Mouse (Mus musculus): ENCODE data around the gene Pde9a.
"Not testable (repeated sequence)": the region's sequence is repeated elsewhere in the genome, so short reads cannot be mapped to it uniquely, and the experiment has no call there.

The Pde9a gene

GRCm38 (mm10) chr17:31385671-31386665 is at the start of gene Pde9a:
Gene Pde9a (plus strand): TSS chr17:31386210.
- DNase-seq = peak; percentile 64 to 77

GRCm38 (mm10) chr17:31339769-31340168 is 46.2 kb upstream of the Pde9a start:
- no peak for DNase-seq

- no peak for DNase-seq
Measured at GRCm38 (mm10) chr17:31342191-31342590, 43.8 kb upstream of the Pde9a start.

DNA sequence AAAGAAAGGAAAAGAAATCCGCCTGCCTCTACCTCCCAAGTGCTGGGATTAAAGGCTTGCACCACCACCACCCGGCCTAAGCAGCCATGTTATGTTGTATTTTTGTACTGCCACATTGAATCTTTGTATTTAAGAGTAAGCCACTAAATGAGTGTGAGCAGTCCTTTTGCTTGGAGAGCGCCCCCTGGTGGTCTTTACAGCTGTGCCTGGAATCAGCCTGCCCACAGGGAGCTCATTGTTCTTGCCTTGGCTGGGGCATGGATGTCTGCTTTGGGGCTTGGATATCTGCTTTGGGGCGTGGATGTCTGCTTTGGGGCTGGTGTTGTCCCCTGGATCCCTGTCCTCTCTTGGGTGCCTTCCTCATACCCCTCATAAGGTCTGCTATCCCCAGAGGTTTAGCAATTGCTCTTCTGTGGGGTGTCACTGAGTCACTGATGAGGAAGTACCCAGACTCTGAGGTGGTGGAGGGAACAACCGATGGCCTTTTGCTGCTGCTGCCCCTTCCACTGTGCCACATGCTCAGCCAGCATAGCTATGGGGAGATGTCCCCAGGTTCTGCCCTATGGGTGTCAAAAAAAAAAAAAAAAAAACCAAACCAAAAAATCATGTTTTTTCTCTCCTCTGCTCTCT is 41.7 kb upstream of the Pde9a start:
- DNase-seq = peak in 1 of 2 experiments; percentile 79

DNA sequence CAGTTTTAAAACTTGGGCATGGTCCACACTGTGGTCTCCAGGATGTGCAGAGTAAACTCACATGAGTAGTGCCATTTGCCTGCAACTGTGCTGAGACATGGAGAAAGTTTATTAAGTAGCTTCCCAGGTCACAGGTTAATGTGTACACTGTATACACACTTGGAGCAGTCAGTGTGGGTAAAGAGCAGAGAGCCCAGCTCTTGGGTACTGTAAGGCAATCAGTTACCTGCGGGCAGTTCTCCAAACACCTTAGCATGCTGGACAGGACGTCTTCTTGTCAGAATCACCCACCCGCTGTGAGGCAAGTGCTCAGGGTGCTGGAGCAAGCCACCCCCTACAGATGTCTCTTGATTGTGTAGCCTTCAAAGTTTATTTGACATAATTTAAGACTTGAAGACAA is 41.2 kb upstream of the Pde9a start:
- peak in 1 of 2 experiments; percentile 28 for DNase-seq

- no peak for DNase-seq
Measured at GRCm38 (mm10) chr17:31348129-31348528, 37.9 kb upstream of the Pde9a start.

GRCm38 (mm10) chr17:31349388-31349787 is 36.6 kb upstream of the Pde9a start:
- no peak for DNase-seq

- DNase-seq = no peak
Measured at GRCm38 (mm10) chr17:31351984-31352383, 34.0 kb upstream of the Pde9a start.

- no peak for DNase-seq
Measured at GRCm38 (mm10) chr17:31353255-31353654, 32.8 kb upstream of the Pde9a start.

GRCm38 (mm10) chr17:31354684-31355083 is 31.3 kb upstream of the Pde9a start:
- DNase-seq = not testable (repeated sequence)

GRCm38 (mm10) chr17:31355792-31356502 is 30.1 kb upstream of the Pde9a start:
- no peak for DNase-seq

- no peak for DNase-seq
Measured at GRCm38 (mm10) chr17:31360582-31360981, 25.4 kb upstream of the Pde9a start.

DNA sequence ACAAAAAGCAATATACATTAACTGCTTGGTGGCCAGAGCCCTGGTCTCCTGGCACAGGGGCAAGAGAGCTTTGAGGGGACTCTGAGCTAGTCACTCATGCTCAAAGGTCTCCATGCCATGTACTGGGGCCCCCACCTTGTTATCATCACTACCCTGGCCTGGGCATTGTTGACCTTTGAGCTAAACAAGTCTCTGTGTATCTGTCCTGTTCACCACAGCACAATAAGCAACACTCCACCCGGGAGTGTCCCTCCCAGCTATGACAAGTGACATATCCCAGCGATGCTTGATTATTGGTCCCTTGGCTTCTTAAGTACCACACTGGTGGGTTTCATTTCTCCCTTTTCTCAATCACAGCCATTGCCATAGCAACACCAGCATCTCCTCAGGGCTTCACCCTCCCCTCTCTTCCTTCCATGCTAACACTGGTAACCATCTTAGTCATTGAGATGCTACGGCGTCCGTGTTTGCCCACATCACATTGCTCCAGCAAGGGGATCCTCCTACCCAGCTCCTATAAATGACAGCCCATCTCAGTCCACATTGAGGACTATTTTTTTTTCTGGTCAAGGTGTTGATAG is 20.3 kb upstream of the Pde9a start:
- DNase-seq = no peak

DNA sequence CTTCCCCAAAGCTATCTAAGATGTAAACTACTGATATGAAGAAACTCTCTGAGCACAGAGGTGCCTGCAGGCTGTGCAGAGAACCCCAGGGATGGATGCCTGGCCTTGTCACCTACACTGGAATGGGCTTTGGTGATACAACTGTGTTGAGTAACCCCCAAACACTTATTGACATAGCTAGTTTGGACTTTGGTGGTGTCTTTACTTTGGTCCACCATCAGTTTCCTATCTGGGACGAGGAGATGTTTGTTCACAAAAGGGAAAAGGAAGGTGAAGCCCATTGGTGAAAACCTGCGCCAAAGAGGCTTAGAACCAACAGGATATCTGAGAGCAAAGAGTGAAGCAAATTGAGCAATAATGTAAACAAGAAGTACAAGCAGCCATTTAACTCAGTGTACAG is 15.8 kb upstream of the Pde9a start:
- no peak for DNase-seq

- DNase-seq = no peak
Measured at GRCm38 (mm10) chr17:31370931-31371330, 15.1 kb upstream of the Pde9a start.

GRCm38 (mm10) chr17:31377961-31378360 is 8.0 kb upstream of the Pde9a start:
- peak in 1 of 2 experiments; percentile 69 for DNase-seq

DNA sequence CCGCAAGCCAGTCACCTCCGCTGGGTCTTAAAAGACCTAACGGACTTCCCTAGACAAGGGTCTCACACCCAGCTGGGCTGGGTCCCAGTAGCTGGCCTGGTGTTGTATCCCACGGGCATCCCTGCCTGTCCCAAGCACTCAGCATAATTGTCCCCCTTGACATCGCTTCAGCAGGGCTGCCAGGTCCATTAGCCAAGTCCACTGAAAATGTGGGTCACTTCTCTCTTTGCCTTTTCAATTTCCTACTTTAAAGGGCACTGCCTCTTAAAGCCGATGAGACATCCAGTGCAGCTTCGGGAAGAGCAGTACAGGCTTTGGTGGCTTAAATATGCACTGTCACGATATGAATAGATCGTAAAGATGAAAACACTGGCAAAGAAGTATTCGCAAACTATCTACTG is 7.6 kb upstream of the Pde9a start:
- DNase-seq = no peak

- DNase-seq = no peak
Measured at GRCm38 (mm10) chr17:31379086-31379485, 6.9 kb upstream of the Pde9a start.

DNA sequence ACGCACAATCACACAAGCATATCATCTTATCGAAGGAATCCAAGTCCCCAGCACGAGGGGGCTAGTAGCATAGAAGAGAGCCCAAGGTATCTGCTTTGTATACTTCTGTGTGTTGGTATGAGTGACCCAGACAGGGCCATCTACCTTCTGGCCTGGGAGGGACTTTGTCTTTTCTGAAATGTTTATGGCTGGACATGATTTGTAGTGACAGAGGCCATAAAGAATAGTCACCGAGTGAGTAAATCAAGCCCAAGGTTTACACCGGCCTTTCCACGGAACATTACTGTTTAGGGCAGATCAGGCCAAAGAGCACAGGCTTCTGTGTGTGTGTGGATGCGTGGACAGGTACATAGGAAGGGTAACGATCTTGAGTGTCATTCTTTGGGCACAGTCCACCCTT is 6.1 kb upstream of the Pde9a start:
- DNase-seq = no peak

- peak; percentile 76 to 79 for DNase-seq
Measured at GRCm38 (mm10) chr17:31383320-31383719, 2.7 kb upstream of the Pde9a start.

GRCm38 (mm10) chr17:31384968-31385627 is 912 bp upstream of the Pde9a start:
- no peak for DNase-seq

GRCm38 (mm10) chr17:31386766-31387275 is 811 bp downstream of the Pde9a start:
- no peak for DNase-seq

Measured in kidney, adult 8-10 months (tissue).